Mouse (Mus musculus): ENCODE results near the gene Cdkal1.

Cdkal1 gene

DNA sequence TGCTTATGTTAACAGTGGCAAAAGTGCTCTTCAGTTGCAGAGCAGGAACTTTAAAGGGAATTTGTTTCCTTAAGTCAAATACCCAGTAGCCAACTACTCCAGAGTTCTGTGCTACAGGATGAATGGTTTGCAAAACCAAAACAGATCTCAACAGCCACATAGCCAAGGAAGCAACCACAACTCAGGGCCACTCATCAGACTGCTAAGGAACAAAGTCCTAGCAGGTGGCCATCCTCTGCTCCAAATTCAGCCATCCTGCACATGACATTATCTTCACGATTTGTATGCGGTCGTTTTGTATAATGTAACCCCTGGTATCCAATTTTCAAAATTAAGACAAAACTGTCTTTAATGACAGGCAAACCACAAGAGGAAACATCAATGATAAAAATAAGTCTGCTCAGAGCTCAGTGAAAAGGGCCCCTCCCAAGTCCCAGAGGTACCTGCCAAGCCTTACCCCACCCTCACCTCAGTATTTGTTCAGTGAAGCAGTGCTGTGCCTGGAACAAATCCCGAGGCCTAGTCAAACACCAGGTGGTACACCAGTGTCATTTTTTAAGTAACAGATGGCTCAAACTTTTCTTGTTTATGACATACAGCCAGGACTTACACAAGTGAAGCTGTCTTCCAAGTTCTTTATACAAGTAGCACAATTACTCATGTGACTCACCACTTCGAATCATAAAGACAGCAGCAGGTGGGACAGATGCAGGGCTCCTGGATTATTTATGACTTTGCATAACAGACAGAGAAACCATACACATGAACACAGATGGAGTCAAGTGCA is 117.6 kb downstream of the Cdkal1 start:
- in situ Hi-C loops (cut with MboI; ENCODE audit: low pct_unique_long_range_greater_than_20kb in 1 of 2, low sequenced_read_pairs in 2 of 2, unreplicated experiment in 1 of 2), result no loop called here

DNA sequence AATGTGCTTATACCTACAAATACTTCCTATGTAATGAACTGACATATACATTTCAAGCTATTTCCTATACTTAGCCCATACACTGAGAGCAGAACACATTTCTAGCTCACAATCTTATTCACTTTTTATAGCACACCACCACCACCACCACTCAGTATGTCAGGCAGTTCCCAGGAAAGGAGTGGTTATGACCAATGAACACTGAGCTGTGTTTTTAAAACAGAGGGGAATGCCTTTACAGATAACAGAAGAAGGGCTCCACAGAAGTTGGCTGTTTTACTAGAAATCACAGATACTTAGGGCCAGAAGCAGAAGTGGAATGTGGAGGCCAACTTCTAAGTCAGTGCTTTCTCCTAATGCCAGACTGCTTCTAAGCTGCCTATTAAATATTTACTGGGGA is 121.0 kb downstream of the Cdkal1 start:
- in situ Hi-C loops (cut with MboI; ENCODE audit: low pct_unique_long_range_greater_than_20kb in 1 of 2, low sequenced_read_pairs in 2 of 2, unreplicated experiment in 1 of 2), result no loop called here

GRCm38 (mm10) chr13:29726154-29726825 is 129.2 kb downstream of the Cdkal1 start:
- in situ Hi-C loops (cut with MboI; ENCODE audit: low pct_unique_long_range_greater_than_20kb in 1 of 2, low sequenced_read_pairs in 2 of 2, unreplicated experiment in 1 of 2), result no loop called here

GRCm38 (mm10) chr13:29724855-29725254 is 130.6 kb downstream of the Cdkal1 start:
- in situ Hi-C loops (cut with MboI; ENCODE audit: low pct_unique_long_range_greater_than_20kb in 1 of 2, low sequenced_read_pairs in 2 of 2, unreplicated experiment in 1 of 2), result no loop called here

DNA sequence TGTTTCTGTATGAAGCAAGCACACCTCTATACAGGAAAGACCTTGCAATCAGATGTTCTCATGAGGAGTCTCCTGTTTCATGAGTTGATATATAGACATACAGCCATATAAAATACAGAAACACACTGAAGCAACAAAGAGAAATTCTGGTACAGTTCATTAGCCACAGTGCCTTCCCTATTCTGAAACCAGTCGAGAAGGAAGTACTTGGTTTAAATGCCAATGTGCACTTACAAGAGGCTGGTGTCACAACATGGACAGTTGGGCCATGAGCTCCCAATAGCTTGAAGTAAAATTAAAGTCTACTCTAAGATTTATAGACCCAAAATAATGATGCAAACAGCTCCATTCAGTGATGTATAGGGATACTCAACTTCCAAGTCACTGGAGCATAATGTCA is 132.3 kb downstream of the Cdkal1 start:
- in situ Hi-C loops (cut with MboI; ENCODE audit: low pct_unique_long_range_greater_than_20kb in 1 of 2, low sequenced_read_pairs in 2 of 2, unreplicated experiment in 1 of 2), result no loop called here

DNA sequence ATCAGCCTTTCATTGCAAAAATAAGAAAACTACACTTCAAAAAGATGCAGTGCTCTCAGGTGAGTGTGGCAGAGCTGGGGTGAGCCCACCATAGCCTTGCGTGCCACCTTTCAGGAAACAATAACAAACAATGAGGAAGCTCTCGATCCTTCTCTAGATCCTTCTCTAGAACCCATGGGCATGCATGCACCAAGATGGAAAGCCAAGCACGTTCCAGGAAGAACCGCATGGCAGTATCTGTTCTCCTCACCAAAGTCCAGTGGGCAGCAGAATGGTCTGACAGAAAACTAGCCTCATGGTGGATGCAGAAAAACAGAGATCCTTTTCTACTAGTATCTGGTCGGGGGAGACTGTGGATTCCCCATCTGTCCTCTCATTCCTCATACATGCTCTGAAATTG is 134.3 kb downstream of the Cdkal1 start:
- in situ Hi-C loops (cut with MboI; ENCODE audit: low pct_unique_long_range_greater_than_20kb in 1 of 2, low sequenced_read_pairs in 2 of 2, unreplicated experiment in 1 of 2), result no loop called here

DNA sequence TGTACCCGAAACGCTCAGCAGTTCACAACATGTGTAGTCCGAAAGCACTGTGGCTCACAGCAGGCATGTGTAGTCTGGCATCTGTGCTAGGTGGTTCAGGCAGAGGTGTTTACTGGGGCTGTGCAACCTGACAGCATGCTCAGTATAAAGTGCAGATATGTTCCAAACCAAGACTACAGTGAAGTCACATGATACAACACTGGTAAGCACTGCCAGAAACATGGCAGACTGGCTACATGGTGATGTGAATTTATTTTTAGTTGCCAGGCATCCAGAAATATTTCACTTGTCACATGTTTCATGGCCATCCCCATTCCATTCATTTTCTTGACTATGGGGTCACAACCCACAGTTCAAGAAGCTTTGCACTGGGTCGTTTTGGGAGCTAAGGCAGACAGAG is 138.9 kb downstream of the Cdkal1 start:
- in situ Hi-C loops (cut with MboI; ENCODE audit: low pct_unique_long_range_greater_than_20kb in 1 of 2, low sequenced_read_pairs in 2 of 2, unreplicated experiment in 1 of 2), result no loop called here

DNA sequence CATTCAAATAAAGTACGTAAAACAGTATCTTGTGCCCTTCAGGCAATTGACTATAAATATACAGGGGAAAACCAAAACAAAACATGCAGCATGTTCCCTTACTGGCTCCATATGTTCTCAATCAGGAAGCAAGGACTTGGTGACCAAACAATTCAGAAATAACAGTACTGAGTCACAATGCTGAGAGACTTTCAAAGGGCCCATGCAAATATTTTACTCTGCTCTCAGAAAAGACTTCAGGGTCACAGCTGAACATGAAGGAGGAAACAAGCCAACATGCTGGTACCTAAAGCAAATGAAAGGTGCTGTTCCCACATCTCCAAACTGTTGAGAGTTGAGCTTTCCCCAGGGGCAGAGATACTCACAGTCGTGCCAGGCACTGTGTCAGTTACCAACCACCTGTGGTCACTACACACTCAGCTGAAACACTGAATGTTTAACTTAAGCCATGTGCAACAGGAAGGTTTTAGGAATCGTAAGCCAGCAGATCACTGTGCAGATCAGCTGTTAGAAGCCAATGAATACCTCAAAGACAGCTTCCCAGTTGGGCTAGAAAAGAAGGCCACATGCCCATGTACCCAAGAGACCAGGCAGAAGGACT is 140.1 kb downstream of the Cdkal1 start:
- in situ Hi-C loops (cut with MboI; ENCODE audit: low pct_unique_long_range_greater_than_20kb in 1 of 2, low sequenced_read_pairs in 2 of 2, unreplicated experiment in 1 of 2), result no loop called here

DNA sequence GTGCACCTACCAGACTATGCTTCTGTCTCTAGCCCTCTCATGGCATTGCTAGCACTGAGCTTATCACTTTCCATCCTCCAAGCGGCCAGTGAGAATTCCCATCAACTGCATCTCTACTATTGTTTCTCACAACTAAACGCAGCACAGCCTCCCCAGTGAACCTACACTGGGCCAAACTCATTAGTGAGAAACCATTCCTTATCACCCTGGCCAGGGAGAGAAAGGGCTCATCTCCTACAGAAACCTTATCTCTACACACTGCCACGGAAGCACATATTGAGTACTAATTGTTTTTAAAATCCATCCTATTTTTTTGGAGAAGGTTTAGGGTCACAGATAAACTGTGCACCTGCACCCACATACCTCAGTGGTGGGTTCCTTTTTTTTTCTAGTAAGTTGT is 147.9 kb downstream of the Cdkal1 start:
- in situ Hi-C loops (cut with MboI; ENCODE audit: low pct_unique_long_range_greater_than_20kb in 1 of 2, low sequenced_read_pairs in 2 of 2, unreplicated experiment in 1 of 2), result no loop called here

- in situ Hi-C loops (cut with MboI; ENCODE audit: low pct_unique_long_range_greater_than_20kb in 1 of 2, low sequenced_read_pairs in 2 of 2, unreplicated experiment in 1 of 2), result no loop called here
These were observed 154.1 kb downstream of the Cdkal1 start for GRCm38 (mm10) chr13:29701400-29701799.

DNA sequence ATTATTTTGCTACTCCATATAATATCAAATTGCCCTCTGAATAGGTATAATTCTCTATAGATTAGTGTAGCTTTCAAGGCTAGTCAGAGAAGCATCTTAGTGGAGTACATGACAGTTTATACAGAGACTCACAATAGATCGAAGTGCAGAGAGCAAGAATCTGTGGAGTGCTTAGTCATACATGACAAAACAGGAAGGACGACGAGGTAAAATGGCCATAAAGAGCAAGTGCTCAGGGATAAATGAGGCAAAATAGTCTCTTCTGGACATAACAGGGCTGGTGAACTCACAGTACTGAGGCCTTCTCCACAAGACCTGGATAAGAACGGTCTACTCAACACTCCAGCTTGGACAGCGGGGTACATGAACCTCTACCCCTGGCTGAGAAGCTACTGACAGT is 155.6 kb downstream of the Cdkal1 start:
- in situ Hi-C loops (cut with MboI; ENCODE audit: low pct_unique_long_range_greater_than_20kb in 1 of 2, low sequenced_read_pairs in 2 of 2, unreplicated experiment in 1 of 2), result no loop called here

DNA sequence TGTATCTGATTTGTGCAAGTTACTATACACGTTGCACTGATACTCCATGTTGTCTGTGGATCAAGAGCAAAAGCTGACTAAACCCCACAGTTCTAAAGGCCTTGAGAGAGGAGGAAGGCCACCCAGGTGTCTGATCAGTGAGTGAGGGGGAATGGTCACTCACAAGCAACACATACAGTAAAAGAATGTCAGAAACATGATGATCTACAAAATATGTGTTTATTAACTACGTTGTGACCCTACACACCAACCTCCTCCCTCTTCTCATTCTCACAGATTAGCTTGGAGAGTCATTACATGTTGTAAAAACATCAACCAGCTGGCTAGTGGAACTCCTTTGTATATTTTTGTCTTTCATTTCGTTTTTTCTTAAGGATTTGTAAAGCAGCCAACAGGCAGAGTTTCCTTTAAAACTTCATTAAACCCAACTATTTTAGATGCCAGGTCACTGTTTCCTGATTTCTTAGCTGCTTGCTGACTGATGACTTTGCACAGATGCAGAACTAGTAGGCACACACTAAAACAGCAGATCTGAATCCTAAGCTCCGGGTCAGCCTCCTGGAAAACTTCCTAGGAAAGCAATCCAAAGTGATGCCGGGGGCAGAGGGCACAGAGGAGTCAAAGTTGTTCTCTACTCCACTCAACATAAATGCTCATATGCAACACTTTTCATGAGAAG is 157.0 kb downstream of the Cdkal1 start:
- in situ Hi-C loops (cut with MboI; ENCODE audit: low pct_unique_long_range_greater_than_20kb in 1 of 2, low sequenced_read_pairs in 2 of 2, unreplicated experiment in 1 of 2), result no loop called here

- in situ Hi-C loops (cut with MboI; ENCODE audit: low pct_unique_long_range_greater_than_20kb in 1 of 2, low sequenced_read_pairs in 2 of 2, unreplicated experiment in 1 of 2), result no loop called here
These were observed 158.2 kb downstream of the Cdkal1 start for GRCm38 (mm10) chr13:29697230-29697629.

- in situ Hi-C loops (cut with MboI; ENCODE audit: low pct_unique_long_range_greater_than_20kb in 1 of 2, low sequenced_read_pairs in 2 of 2, unreplicated experiment in 1 of 2), result no loop called here
These were observed 164.7 kb downstream of the Cdkal1 start for GRCm38 (mm10) chr13:29690734-29691133.

- in situ Hi-C loops (cut with MboI; ENCODE audit: low pct_unique_long_range_greater_than_20kb in 1 of 2, low sequenced_read_pairs in 2 of 2, unreplicated experiment in 1 of 2), result no loop called here
These were observed 166.6 kb downstream of the Cdkal1 start for GRCm38 (mm10) chr13:29688851-29689250.

- in situ Hi-C loops (cut with MboI; ENCODE audit: low pct_unique_long_range_greater_than_20kb in 1 of 2, low sequenced_read_pairs in 2 of 2, unreplicated experiment in 1 of 2), result no loop called here
These were observed 167.6 kb downstream of the Cdkal1 start for GRCm38 (mm10) chr13:29687872-29688271.

- in situ Hi-C loops (cut with MboI; ENCODE audit: low pct_unique_long_range_greater_than_20kb in 1 of 2, low sequenced_read_pairs in 2 of 2, unreplicated experiment in 1 of 2), result no loop called here
These were observed 175.8 kb downstream of the Cdkal1 start for GRCm38 (mm10) chr13:29679479-29680186.

DNA sequence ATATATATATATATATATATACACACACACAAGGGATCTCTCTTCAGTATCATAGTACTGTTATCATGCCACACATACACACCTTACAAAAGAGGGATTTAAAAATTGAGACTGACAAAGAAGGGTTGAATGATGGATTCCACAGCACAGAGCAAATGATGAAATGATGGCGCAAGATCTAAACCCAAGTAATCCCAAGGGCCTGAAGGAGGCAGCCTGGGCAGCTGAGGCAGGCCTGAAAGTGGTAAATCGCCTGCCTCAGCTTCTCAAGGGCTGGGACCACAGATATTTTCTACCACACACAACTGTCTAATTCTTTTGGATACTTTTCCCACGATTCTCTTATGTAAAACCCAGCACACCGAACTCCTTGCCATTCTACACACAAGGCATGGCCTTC is 177.9 kb downstream of the Cdkal1 start:
- in situ Hi-C loops (cut with MboI; ENCODE audit: low pct_unique_long_range_greater_than_20kb in 1 of 2, low sequenced_read_pairs in 2 of 2, unreplicated experiment in 1 of 2), result no loop called here

DNA sequence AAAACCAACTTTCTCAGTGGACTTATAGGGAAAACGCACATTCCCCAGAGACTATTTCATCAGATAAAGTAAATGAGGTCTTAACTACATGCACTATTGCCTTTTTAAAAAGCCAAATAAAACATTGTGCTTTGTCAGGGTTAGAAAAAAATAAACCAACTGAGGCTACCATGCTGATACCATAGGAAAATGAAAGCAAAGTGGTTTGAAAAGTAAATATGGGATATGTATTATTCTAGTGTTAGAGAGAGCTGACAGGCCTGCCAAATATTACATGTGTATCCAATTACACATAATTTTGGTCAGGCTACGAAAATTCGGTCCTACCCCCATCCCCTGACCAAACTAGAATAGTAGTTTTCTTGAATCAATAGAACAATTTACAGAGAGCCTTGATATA is 184.8 kb downstream of the Cdkal1 start:
- in situ Hi-C loops (cut with MboI; ENCODE audit: low pct_unique_long_range_greater_than_20kb in 1 of 2, low sequenced_read_pairs in 2 of 2, unreplicated experiment in 1 of 2), result no loop called here
